Mouse (Mus musculus) retina, postnatal 1 day (tissue): ENCODE results near the gene Ccdc6.

ENCODE experiments used
- DNase-seq: peaks from one replicate; pipeline ENCODE4 v3.0.0-alpha.2; 2012

The Ccdc6 gene

GRCm38 (mm10) chr10:70133188-70133587, 36.3 kb downstream of the Ccdc6 start:
- DNase-seq: no peak

DNA sequence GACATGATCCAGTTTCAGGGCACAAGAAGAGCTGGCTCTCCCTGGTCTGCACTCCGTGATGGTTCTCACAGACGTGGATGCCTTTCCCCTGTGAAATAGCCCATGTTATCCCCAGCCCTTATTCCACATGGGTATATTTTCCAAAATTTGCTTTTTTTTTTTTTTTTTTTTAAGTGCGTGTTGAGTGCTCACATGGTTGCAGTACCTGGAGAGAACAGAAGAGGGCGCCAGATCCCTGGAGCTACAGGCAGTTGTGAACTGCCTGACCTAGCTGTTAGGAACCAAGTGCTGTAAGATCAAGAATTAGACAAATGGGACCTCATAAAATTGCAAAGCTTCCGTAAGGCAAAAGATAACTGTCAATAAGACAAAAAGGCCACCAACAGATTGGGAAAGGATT, 38.8 kb downstream of the Ccdc6 start:
- DNase-seq: no peak

DNA sequence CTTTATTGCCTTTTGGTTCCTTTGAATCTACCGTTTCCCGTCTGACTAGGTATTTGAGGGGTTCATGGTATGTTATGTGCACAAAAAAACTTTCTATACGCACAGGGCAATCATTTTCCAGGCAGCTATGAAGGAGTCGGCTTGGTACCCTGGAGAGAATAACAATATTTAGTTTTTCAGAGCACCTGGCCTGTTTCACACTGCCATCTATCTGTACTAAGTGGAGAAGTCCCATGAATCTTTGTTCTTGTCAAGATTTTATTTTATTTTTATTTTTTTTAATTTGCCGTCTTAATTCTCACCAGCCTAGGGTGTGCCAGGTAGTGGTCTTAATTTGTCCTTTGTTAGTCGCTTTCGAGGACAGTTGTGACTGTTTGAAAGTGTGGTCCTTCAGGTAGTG, 40.7 kb downstream of the Ccdc6 start:
- DNase-seq: no peak

GRCm38 (mm10) chr10:70138150-70138549, 41.2 kb downstream of the Ccdc6 start:
- no peak for DNase-seq

GRCm38 (mm10) chr10:70139368-70139767, 42.4 kb downstream of the Ccdc6 start:
- peak; percentile 77 for DNase-seq

DNA sequence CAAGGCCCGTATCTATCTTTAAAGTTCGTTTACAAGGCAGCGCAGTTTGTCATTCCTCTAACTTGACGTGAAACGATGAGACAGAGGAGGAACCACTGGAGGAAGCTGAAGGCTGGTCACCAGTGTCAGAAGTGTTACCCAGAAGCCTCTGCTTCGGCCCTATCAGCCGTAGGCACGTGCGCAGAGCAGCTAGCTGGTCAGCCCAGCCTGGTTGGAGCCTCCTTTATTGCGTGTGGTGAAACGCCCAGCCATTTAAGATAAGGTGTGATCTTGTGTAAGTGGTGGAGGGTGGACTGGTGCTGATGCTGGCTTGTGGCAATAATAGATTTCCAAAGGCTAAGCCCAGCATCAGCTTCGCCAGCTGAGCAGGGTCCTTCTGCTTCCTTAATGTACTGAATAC, 43.5 kb downstream of the Ccdc6 start:
- DNase-seq: no peak

DNA sequence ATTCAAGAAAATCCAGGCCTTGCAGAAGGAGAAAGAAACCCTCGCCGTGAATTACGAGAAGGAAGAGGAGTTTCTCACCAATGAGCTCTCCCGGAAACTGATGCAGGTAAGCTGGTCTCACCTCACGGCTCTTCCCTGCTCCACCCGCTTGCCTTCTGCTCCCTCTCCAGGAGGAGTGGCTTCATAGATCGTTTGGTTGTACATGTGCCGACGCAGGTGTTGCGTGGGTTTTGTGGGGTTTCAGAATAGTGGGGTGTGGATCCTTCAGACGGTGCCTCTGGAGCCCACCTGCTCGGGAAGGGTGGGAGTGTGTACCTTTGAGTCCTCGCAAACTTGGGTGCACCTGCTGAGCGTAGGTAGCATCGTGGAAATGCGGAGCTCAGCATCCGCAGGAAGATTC, 45.7 kb downstream of the Ccdc6 start:
- DNase-seq: no peak

GRCm38 (mm10) chr10:70144004-70144557, 47.2 kb downstream of the Ccdc6 start:
- DNase-seq: no peak

DNA sequence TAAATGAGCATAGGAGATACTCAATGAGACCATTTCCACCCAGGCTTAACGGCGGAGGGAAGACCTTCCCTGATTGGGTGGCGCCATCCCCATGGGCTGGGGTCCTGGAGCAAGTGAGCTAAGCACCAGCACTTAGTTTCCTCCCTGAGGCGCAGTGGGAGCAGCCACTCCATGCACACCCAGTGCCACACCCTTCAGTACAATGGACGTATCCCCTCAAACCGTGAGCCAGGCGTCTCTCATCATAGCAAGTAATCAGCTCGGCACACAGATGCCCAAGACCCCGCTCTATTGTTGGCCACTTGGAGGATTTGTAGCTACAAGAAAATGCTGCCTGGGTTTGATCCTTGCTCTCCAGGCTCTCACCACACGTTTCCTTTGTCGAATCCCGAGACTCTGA, 49.0 kb downstream of the Ccdc6 start:
- no peak for DNase-seq

- peak; percentile 44 for DNase-seq
Observed at GRCm38 (mm10) chr10:70149093-70149492, 52.2 kb downstream of the Ccdc6 start.

- DNase-seq: no peak
Observed at GRCm38 (mm10) chr10:70150301-70150700, 53.4 kb downstream of the Ccdc6 start.

GRCm38 (mm10) chr10:70151171-70151570, 54.2 kb downstream of the Ccdc6 start:
- DNase-seq: no peak

- DNase-seq: no peak
Observed at GRCm38 (mm10) chr10:70152190-70152743, 55.3 kb downstream of the Ccdc6 start.

DNA sequence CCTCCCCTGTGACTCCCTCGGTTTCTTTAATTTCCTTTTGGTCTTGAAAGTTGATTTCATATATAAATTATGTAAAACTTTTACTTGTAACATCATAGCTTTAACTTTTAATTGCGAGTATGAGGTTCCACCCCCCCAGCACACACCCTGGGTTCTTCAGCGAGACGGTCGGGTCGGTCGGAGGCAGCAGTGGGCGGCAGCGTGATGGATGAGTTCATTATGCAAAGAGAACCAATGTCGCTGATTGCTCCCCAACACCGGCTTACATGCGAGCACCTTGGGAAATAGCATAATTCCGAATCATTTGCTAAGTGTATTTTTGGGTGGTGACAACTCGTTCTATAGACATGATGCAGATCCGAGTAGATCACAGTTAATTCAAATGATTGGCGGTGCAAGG, 56.9 kb downstream of the Ccdc6 start:
- no peak for DNase-seq

GRCm38 (mm10) chr10:70156431-70157165, 59.7 kb downstream of the Ccdc6 start:
- DNase-seq: peak; percentile 42

GRCm38 (mm10) chr10:70159651-70160320, 62.9 kb downstream of the Ccdc6 start:
- DNase-seq: peak; percentile 53

GRCm38 (mm10) chr10:70160811-70161210, 63.9 kb downstream of the Ccdc6 start:
- no peak for DNase-seq

GRCm38 (mm10) chr10:70161504-70161903, 64.6 kb downstream of the Ccdc6 start:
- no peak for DNase-seq

- no peak for DNase-seq
Observed at GRCm38 (mm10) chr10:70163681-70164080, 66.8 kb downstream of the Ccdc6 start.

DNA sequence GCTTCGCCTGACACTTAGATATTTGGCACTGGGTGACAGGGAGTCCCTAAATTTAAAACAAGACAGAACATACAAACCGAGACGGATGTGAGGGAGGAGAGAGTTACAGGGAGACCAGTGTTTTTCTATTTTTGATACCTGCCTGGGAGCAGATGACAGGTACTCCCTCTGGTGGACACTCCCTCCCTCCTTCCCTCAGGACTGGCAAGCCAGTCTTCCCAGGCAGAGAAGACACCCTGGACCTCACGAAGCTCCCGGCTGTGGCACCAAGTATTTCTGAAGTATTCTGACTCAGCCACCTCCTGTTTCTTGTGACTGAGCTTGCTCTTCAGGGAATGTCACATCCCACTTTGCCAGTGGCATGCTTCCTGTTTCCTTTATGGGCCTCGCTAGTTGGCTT, 69.0 kb downstream of the Ccdc6 start:
- no peak for DNase-seq

GRCm38 (mm10) chr10:70166427-70166826, 69.5 kb downstream of the Ccdc6 start:
- DNase-seq: no peak

DNA sequence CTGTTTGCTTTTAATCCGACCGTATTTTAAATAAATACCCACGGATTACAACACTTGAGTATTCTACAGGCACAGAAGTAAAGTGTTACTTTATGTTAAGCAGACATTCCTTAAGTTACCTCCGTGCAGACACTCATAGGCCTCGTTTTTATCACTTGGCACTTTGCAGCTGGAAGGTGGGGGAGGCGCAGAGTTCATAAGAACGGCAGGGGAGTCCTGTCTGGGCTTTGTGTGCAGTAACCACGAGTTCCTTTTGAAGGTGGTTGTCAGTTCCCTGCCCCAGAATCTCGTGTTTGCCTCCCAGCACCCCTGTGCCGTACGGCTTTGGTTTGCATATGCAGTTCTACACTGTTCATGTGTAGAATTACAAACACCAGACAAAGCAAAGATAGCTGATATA, 70.7 kb downstream of the Ccdc6 start:
- DNase-seq: no peak

GRCm38 (mm10) chr10:70168396-70168795, 71.5 kb downstream of the Ccdc6 start:
- no peak for DNase-seq

DNA sequence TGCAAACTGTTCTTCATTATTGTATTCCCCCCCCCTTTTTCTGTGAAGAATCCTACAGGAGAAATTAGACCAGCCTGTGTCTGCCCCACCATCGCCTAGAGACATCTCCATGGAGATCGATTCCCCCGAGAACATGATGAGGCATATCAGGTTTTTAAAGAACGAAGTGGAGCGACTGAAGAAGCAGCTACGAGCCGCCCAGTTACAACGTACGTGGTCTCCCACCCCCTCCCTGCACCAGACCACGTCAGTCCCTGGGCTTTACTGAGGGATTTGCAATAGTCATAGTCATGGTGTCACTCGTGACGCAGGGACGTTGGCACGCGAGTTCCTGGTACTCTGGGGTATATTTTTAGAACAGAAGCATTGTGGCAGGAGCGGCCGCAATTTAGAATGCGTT, 72.1 kb downstream of the Ccdc6 start:
- DNase-seq: peak; percentile 20
